Mouse (Mus musculus): ENCODE results near the gene Crabp1. TPM values are rescaled to one million over a fixed set of nuclear protein-coding genes. Genes with fewer than 3 reads are reported as not detected.
A peak's percentile ranks its signal among the peaks of the same experiment; 100 is the strongest.

The Crabp1 gene
- total and polyA plus RNA-seq, 3 experiments = not detected

- Histone ChIP-seq H3K36me3 (replicated peaks) (no peaks in the 10 kb centered on the region), H3K4me1 (ENCODE audit: insufficient read depth, low read depth, low read length) (peaks cover 24% of the 10 kb centered on the region), H3K4me3 (ENCODE audit: low read depth, low read length) (no peak overlapping the region), H3K9me3 (replicated peaks) (no peaks in the 10 kb centered on the region), H3K27me3 (ENCODE audit: insufficient read depth, low read length) (peaks cover 5% of the 10 kb centered on the region)
- ATAC-seq (ENCODE audit: extremely low read depth, insufficient number of reproducible peaks, low FRiP score, poor library complexity, severe bottlenecking) = no peak
- TF ChIP-seq TAL1 (conservative IDR thresholded peaks at IDR 0.05; ENCODE audit: low read depth, low read length) = no peak
- no peak for TF ChIP-seq CTCF (IDR thresholded peaks at IDR 0.05; ENCODE audit: low read depth, low read length)
- TF ChIP-seq GATA2 (IDR thresholded peaks at IDR 0.05; ENCODE audit: borderline replicate concordance, low read depth, low read length) = no peak
- no peak for TF ChIP-seq POLR2AphosphoS5 (IDR thresholded peaks at IDR 0.05; ENCODE audit: insufficient replicate concordance, low read depth, low read length)
- no peak for TF ChIP-seq GATA1 (IDR thresholded peaks at IDR 0.05; ENCODE audit: borderline replicate concordance, low read length)
- DNase-seq (ENCODE audit: low spot score) = peak; percentile 4
Measured at GRCm38 (mm10) chr9:54802749-54803679, 38.5 kb downstream of the Crabp1 start.

- Histone ChIP-seq H3K9me3 (replicated peaks) (no peaks in the 10 kb centered on the region), H3K36me3 (replicated peaks) (no peaks in the 10 kb centered on the region), H3K27me3 (ENCODE audit: insufficient read depth, low read length) (peaks cover 5% of the 10 kb centered on the region), H3K4me1 (ENCODE audit: insufficient read depth, low read depth, low read length) (peaks cover 24% of the 10 kb centered on the region), H3K4me3 (ENCODE audit: low read depth, low read length) (no peak overlapping the region)
- ATAC-seq (ENCODE audit: extremely low read depth, insufficient number of reproducible peaks, low FRiP score, poor library complexity, severe bottlenecking) (no peak), DNase-seq (ENCODE audit: low spot score) (no peak)
- no peak for TF ChIP-seq CTCF (IDR thresholded peaks at IDR 0.05; ENCODE audit: low read depth, low read length)
- TF ChIP-seq GATA2 (IDR thresholded peaks at IDR 0.05; ENCODE audit: borderline replicate concordance, low read depth, low read length) = no peak
- TF ChIP-seq POLR2AphosphoS5 (IDR thresholded peaks at IDR 0.05; ENCODE audit: insufficient replicate concordance, low read depth, low read length) = no peak
- no peak for TF ChIP-seq TAL1 (conservative IDR thresholded peaks at IDR 0.05; ENCODE audit: low read depth, low read length)
- TF ChIP-seq GATA1 (IDR thresholded peaks at IDR 0.05; ENCODE audit: borderline replicate concordance, low read length) = no peak
Measured at GRCm38 (mm10) chr9:54804351-54804750, 39.8 kb downstream of the Crabp1 start.

- Histone ChIP-seq H3K9me3 (replicated peaks) (no peaks in the 10 kb centered on the region), H3K27me3 (ENCODE audit: insufficient read depth, low read length) (peaks cover 3% of the 10 kb centered on the region; the same call in 1 of the 2 replicates), H3K36me3 (replicated peaks) (no peaks in the 10 kb centered on the region), H3K4me3 (ENCODE audit: low read depth, low read length) (no peak overlapping the region), H3K4me1 (ENCODE audit: insufficient read depth, low read depth, low read length) (peaks cover 3% of the 10 kb centered on the region; the same call in 1 of the 2 replicates)
- no peak for DNase-seq (ENCODE audit: low spot score)
- no peak for ATAC-seq (ENCODE audit: extremely low read depth, insufficient number of reproducible peaks, low FRiP score, poor library complexity, severe bottlenecking)
- no peak for TF ChIP-seq TAL1 (conservative IDR thresholded peaks at IDR 0.05; ENCODE audit: low read depth, low read length)
- no peak for TF ChIP-seq GATA2 (IDR thresholded peaks at IDR 0.05; ENCODE audit: borderline replicate concordance, low read depth, low read length)
- no peak for TF ChIP-seq GATA1 (IDR thresholded peaks at IDR 0.05; ENCODE audit: borderline replicate concordance, low read length)
- no peak for TF ChIP-seq POLR2AphosphoS5 (IDR thresholded peaks at IDR 0.05; ENCODE audit: insufficient replicate concordance, low read depth, low read length)
- no peak for TF ChIP-seq CTCF (IDR thresholded peaks at IDR 0.05; ENCODE audit: low read depth, low read length)
Measured at GRCm38 (mm10) chr9:54807761-54808160, 43.2 kb downstream of the Crabp1 start.

GRCm38 (mm10) chr9:54809953-54810352 lies 45.4 kb downstream of the Crabp1 start:
- no peaks in the 10 kb centered on the region for H3K4me1 ChIP-seq (ENCODE audit: insufficient read depth, low read depth, low read length)
- DNase-seq (ENCODE audit: low spot score) (no peak), ATAC-seq (ENCODE audit: extremely low read depth, insufficient number of reproducible peaks, low FRiP score, poor library complexity, severe bottlenecking) (no peak)
- no peaks in the 10 kb centered on the region for H3K9me3 ChIP-seq (replicated peaks)
- no peak overlapping the region for H3K4me3 ChIP-seq (ENCODE audit: low read depth, low read length)
- TF ChIP-seq TAL1 (conservative IDR thresholded peaks at IDR 0.05; ENCODE audit: low read depth, low read length) = no peak
- TF ChIP-seq POLR2AphosphoS5 (IDR thresholded peaks at IDR 0.05; ENCODE audit: insufficient replicate concordance, low read depth, low read length) = no peak
- TF ChIP-seq CTCF (IDR thresholded peaks at IDR 0.05; ENCODE audit: low read depth, low read length) = no peak
- no peak for TF ChIP-seq GATA1 (IDR thresholded peaks at IDR 0.05; ENCODE audit: borderline replicate concordance, low read length)
- no peak for TF ChIP-seq GATA2 (IDR thresholded peaks at IDR 0.05; ENCODE audit: borderline replicate concordance, low read depth, low read length)
- peaks cover 6% of the 10 kb centered on the region for H3K27me3 ChIP-seq (ENCODE audit: insufficient read depth, low read length)
- no peaks in the 10 kb centered on the region for H3K36me3 ChIP-seq (replicated peaks)

GRCm38 (mm10) chr9:54816508-54817201 lies 52.1 kb downstream of the Crabp1 start:
- H3K9me3 ChIP-seq (replicated peaks) = no peaks in the 10 kb centered on the region
- TF ChIP-seq POLR2AphosphoS5 (IDR thresholded peaks at IDR 0.05; ENCODE audit: insufficient replicate concordance, low read depth, low read length) = no peak
- no peak for TF ChIP-seq TAL1 (conservative IDR thresholded peaks at IDR 0.05; ENCODE audit: low read depth, low read length)
- no peak for TF ChIP-seq GATA1 (IDR thresholded peaks at IDR 0.05; ENCODE audit: borderline replicate concordance, low read length)
- TF ChIP-seq GATA2 (IDR thresholded peaks at IDR 0.05; ENCODE audit: borderline replicate concordance, low read depth, low read length) = no peak
- TF ChIP-seq CTCF (IDR thresholded peaks at IDR 0.05; ENCODE audit: low read depth, low read length) = no peak
- no peaks in the 10 kb centered on the region for H3K4me1 ChIP-seq (ENCODE audit: insufficient read depth, low read depth, low read length)
- DNase-seq (ENCODE audit: low spot score) (no peak), ATAC-seq (ENCODE audit: extremely low read depth, insufficient number of reproducible peaks, low FRiP score, poor library complexity, severe bottlenecking) (no peak)
- peaks cover 12% of the 10 kb centered on the region for H3K27me3 ChIP-seq (ENCODE audit: insufficient read depth, low read length)
- H3K36me3 ChIP-seq (replicated peaks) = no peaks in the 10 kb centered on the region
- H3K4me3 ChIP-seq (ENCODE audit: low read depth, low read length) = no peak overlapping the region

Measured in G1E (cell line).